Mouse (Mus musculus) CD4-positive, CD25-positive, alpha-beta regulatory T cell, adult 2 months (primary cell): ENCODE measurements at regions not wholly inside any gene's neighbourhood (a gene's known extent, or its start where the extent isn't known, plus 50 kb on each side); places are given as distances from the start of the nearest gene placed in this dataset.
A peak's percentile ranks its signal among the peaks of the same experiment; 100 is the strongest.

ENCODE experiments used
- DNase-seq: peaks from one replicate; pipeline ENCODE4 v3.0.0-alpha.2; 2012; ENCODE audit warnings: low read depth, low spot score

DNA sequence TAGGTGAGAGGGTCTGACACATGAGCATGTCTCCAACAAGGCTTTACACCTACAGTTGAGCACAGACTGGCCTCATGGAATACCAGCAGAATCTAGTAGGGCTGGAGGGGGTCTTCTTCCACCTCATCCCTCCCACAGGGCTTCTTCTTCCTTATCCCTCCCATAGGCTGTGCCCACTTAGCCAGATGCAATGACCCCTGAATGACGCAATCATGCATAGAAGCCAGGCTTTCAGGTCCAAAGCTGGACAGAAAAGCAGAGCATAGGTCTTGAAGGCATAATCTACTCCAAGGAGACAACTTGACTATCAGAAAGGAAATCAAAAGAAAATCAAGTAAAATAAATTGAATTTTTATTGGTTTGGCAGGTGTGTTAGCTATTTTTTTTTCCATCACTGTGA, 198.5 kb upstream of the Irx3 start:
- DNase-seq, result no peak

DNA sequence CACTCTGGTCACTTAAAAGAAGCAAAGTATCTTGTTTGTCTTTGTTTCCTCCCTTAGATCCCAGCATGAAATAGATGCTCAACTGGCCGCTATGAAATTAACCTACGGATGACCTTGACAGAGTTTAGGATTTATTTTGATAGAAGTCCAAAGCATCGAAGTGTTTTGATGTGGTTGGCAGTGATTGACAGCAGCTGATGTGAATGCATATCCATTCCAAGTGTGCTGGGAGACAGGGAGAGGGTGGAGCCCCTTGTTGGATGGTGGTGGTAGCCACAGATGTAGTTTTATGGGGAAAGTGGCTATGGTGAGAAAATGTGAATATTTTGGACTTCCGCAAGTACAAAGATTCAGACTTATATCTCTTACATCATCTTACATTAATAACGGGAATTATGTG, 197.8 kb upstream of the Irx3 start:
- no peak for DNase-seq

DNA sequence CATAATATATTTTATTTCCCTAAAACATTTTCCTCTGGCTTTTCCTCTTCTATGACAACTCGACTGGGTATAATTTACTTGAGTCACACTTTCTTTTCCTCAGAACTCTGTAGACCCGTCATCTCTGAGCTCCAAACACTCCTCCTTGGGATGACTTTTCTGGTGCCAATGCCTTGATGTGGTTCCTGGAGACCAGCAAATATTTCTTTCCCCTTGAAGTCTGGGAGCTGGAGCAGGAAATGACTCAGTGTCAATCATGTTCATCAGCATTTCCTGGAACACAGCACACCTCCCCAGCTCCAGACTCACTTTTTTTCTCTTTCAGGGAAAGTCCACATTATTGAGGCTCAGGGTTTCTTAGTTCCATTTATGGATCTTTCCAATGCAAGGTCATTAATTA, 197.3 kb upstream of the Irx3 start:
- no peak for DNase-seq

DNA sequence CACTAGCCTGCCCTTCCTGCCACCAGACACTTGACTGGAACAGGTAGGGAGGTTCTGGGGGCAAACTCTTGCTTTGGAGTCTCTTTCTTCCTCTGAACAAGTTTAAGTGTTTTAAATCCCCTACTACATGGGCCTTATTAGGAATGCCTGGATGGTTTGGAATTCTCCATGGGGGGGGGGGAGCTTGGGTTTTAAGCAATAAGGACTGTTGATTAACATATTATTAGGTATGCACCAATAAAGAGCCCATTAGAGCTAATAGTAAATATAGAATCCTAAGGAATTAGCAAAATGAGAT, 196.0 kb upstream of the Irx3 start:
- DNase-seq, result no peak

DNA sequence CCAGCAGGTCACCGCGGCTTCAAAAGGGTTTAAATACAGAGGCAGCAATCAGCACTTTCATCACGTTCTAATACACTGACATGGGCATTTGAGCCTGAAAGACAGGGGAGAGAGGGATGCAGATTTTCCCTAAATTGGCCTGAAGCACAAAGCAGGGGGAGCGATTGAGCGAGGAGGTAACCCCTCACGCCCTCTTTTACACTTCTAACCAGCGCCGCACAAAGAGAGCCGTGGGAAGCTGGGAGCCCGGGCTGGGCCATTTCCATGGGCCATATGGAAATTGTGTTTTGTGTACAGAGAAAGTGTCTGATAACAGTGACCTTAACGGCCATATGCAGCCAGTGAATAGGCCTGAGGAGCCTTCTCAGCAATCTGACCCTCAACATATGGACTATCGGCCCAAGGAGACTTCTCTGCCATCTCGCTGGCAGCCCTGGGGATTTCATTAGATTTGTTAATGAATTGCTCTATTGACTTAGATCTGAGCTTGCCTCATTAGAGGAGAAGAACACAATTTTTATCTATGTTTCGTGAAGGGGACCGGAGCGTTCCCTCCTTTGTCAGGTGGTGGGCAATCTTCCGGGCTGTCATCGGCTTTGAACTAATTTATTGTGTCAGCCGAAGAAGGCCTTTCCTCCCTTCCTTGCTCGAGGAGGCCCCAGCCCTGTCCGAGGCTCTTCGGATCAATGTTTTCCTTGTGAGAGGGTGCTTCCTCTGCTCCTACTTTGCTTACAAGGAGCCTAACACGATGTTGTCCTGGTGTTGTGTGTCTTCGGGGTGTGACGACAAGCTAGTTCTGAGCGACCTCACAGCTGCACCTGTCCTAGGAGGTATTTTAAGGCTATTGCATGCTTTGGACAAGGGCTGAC, 195.4 kb upstream of the Irx3 start:
- DNase-seq, result no peak

DNA sequence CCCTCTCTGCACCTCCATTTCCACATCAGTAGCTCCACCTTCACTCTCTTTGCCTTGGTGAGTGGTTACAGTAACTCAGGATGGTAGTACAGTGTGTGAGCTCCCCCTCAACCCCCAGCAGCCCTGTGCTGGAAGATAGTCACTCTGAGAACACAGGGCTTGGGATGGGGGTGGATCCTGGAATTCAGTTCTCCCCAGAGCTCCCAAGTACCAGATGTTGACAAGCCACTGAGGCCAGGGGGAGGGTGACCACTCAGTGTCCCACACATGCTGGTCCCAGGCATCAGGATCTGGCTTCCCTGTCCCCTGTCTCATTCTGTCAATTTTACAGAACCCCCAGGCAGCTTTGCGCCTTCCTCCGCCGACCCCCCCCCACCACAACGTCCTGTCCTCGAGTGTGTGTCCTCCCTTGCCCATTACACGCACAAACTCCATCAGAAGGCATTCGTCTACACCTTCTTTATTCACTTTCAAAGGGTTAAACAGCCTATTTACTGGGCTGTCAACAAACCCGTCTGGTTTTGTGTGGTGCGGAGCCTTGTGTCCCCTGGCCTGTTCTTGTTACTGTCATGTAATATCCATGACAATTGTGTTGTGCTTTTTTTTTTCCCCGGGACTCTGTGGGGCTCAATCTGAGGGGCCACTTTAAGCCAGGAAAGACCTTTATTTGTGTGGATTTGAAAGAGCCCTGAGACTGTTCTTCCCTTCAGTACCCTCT, 194.6 kb upstream of the Irx3 start:
- DNase-seq, result no peak

DNA sequence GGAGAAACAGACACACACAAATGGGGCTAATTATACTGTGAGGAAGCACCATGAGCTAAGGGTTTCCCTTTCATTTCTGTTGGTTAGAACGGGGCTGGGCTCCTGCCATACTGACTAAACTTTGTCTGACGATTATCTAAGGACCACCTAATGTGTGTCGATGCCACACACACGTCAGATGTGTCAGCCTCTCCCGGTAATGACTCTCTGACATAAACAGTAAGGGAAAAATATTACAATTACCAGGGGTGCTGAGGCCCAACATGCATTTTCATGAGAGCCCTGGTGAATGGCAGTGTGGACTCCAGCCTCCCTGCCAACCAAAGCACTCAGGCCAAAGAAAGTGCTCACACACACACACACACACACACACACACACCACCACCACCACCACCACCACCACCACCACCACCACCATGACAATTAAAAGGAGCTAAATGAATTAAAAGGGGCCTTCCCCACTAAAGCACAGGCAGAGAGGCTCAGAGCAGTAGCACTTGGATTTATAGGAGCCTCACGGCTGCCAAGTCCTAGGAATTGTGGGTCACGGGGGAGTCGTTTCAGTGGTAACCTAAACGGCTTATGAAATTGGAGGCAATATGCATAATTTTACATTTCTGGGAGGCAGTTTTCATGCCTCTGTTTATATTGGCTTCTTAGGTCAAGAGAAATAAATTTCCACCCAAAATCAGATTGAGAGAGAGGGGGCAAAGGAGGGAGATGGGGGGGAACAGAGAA, 193.7 kb upstream of the Irx3 start:
- no peak for DNase-seq

DNA sequence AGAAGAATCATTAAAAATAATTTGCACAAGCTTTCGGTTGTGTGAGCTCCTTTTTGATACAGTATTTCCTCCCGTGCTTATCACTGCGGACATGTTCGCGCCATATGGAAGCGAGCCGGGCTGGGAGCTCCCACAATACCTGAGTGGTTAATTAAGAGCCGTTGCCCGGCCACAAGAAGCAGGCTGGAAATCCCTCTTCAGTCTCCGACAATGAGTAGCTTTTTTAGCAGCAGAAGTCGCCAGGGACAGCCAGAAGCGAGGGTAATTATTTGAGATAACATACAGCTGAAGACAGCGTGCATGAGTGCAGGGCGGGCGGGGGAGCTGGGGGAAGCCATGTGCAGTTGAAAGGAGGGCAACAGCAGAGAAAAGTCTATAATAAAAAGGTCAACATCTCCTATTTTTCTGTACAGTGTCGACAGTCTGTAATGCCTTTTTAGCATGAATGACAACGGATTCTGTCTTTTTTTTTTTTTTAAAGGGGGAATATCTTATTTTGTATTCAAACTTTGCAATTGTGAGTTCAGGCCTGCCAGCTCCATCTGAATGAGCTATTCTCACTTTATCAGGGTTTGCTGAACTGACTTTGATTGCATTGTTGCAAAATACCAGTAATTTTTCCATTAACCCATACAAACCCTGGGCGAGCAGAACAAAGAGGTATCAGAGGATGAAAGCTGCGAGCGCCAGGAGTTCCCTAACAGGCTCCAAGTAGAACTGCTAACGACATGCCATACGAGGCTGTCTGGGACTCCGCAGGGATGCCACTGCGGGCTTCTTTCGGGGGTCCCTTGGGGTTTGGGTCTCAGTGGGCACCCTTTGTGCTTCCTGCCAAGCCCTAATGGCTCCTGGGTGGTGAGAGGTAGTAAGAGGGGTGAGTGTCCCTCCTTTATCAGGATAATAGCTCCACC, 189.9 kb upstream of the Irx3 start:
- no peak for DNase-seq

DNA sequence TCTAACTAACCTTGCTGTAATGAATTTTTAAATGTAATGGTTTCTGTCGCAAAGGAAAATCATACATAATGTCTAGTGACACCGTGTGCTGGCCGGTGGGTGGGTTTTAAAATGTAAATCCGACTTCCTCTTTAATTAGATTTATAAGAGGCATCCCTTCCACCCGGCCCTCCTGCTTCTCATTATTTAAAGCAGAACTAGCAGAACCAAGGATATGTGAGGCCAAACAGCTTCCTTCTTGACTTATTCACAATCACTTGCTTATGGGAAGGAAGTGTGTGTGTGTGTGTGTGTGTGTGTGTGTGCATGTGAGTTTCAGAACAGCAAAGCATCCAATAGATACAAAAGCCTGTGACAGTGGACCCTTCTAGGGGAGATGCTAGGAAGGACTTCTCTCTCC, 189.1 kb upstream of the Irx3 start:
- no peak for DNase-seq

DNA sequence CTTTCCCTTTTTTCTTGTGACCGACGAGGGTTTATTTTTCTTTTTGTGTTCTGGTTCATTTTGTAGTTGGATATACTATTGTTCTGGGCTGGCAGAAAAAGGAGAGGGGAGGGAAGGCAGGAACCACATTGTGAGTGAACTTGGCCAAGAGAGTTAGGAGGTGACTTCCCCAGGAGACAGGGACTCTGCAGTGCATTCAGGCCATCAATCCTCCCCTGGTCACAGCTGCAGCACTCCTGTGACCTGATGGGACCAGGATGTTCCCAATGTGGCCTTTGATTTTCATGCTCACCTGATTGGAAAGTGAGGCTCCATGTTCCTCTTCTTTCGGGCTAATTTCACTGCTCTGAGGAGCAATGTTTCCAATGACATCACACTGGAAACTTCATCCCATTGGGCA, 188.2 kb upstream of the Irx3 start:
- no peak for DNase-seq

DNA sequence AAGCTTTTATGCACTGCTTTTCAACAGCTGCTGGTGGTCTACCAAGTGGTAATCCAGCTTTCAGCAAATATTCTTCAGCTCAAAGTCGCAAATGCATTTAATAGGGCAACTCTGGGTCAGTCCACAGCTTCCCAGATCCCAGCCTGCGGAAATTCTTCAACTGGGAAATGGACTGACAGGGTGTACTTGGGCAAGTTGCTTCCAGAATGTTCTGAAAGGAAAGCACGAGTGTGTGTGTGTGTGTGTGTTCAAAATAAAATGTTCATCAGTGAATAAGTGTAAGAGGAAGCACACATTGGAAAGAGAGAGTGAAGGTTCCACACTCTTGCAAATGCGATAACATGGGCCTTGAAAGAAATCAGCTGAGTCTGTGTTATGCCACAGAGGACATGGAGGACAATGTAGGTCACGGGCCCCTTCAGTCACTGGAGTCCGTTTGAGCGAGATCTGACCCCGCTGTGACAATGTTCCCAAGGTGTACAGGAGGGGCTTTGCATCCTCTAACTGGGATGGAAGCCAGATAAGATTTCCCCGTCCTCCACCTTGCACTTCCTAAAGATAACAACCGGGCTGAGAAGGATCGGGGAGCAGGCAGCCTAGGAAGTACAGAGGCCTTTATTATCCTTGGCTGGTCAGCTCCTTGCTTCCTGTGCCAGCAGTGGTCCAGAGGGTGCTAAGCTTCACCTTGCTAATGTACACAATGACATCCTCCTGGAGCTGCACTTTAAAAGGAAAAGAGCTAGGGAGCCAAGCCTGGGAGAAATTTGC, 187.2 kb upstream of the Irx3 start:
- no peak for DNase-seq

DNA sequence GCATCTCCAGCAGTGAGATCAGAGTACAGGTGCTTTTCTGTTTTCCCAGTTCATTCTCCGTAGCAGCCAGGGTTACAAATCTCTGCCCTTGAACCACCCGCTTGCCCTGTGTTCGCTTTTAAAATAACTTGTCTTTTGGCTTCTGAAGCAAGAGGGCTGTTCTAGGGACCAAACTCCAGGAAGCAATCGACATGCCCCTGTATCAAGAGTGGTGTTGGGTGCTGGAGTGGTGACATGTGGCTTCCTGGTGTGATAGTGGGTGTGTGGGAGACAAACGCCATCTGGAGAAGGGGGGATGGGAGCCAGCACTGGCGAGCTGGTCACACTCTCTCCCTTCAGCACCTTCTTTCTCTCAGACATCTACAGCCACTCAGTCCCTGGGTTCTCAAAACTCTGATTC, 186.0 kb upstream of the Irx3 start:
- no peak for DNase-seq

DNA sequence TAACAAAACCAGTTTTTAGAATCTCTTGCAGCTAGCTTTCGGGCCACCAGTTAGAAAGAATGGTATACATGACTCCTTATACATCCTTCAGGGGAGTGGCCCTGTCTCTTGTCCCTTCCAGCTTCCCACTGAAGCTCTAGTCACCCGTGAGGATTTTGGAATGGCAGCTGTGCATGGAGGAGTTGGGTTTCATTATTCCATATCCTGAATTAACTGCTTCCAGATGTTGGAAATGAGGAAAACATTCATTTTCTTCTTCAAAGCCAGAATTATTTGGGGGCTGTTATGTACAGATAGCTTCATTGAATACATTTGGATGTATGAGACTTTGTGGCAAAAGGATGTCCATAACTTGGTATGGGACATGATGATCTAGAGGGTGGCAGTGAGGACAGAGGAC, 181.3 kb upstream of the Irx3 start:
- DNase-seq, result no peak

DNA sequence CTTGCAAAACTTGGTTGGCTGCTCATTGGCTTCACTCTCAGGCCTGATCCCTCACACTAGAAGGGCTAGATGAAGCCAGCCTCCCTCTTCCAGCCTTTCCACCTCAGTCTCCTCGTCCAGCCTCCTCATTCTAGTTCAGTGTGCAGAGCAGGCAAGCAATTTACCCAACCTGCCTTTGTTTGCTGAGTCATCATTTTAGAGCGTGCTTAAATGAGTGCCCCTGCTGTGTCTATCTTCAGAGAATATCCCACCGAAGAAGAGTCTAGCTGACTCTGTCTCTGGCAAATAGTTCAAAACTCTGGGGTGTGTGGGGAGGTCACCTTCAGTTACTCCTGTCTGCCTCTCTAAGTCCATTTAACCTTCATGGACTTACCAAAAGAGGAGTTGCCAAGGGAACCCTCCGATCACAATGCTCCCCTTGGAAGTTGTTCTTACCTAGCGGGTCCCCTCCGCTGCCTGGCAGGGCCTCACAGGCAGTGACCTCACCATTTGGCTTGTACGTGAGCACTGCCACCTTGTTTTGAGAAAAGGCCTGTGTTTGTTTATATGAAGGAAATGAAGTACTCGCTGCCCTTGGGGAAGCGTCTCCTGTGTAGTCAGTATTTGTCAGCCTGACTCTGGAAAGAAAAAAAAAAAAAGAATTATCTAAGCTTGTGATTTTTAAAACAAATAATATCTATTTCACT, 175.2 kb upstream of the Irx3 start:
- DNase-seq, result no peak

DNA sequence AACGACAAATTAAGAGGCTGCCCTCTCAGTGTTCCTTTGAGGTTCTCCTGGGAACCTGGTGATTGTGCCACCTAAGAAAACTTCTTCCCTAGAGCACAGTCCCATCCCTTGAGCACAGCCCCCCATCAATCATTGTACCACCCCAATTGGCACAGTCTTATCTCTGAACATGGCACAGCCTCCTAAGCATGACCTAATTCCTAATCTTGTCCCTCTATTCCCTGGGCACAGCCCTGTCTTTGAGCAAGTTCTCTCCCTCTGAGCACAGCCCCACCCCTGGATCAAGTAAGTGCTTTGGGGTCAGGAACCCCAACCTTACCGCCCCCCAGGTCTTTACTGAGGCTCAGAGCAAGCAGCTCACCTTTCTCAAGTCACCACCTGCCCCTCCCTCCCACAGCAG, 173.6 kb upstream of the Irx3 start:
- DNase-seq, result no peak

DNA sequence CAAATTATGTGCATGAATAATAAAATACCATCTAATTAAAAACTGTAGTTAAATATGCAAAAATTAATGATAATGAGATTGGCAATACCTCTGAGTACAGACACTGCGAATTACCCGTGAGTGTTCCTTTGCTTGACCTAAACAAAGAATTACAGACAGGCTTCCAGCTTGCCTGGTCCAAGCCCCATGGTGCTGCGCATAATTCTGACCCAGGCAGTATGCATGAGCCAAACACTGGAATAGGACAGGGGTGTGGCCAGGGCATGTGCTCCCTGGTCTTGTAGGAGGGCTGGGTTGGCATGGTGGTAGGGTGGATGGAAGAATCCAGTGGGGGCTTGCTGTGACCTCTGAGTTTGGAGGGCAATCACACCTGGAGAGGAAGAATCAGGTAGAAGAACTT, 172.8 kb upstream of the Irx3 start:
- DNase-seq, result no peak

DNA sequence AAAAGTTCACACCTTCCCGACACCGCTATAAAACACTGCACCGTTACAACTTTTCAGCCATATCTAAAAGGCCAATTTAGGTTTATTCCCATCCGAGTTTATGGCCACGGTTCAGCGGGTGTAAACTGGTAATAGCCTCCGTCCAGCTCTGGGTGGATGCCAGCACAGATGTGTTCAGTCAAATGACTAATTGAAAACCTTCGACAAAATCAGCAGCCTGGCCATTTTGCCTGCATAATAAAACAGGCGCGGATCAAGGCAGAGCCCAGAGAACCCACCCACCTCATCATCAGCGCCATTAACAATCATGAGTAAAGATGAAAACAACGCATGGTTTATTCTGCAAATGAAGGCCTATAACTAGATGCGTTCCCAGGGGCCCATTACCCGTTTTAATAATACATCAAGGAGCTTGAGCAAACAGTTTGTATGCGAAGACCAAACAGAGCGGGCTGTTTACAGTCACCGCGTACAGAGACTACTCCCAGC, 172.1 kb upstream of the Irx3 start:
- no peak for DNase-seq

DNA sequence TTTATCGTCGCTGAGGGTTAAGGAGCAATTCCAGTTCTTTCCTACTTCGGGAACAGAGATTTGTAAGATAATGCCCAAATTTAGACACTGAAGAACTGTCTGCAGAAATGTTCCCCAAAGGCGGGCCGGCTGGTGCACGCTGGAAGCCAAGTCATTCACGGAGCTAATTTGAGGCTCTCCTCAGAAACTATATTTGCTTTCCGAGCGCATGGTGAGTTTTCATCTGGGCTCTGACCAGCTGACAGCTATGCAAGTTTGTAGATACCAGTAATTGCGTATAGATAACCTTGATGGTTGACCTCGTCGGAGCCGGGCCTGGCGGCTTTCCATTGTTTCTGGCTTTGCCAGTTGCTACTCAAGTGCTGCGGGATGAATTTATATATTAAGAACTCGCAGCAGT, 165.5 kb upstream of the Irx3 start:
- DNase-seq, result no peak

DNA sequence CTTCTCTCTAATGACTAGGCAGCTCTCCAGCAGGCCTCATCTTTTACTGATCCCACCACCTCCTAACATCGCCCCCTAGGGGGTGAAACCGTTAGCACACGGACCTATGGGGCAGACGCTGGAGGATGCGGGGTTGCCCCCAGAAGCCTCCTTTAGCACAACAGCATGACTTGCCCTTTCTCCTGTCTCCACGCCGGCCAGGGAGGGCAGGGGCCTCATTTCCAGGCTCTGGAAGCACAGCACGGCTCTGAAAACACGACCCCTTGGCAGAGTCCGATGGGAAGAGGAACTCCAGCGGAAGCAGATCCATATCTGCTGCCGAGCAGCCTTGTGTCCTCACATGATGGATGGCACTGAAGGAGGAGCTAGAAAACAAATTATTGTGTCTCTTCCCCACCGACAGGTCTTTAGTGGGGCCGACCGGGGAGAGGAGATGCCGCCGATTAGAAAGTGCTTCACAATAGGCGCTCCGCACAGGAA, 165.1 kb upstream of the Irx3 start:
- peak; percentile 1 for DNase-seq

DNA sequence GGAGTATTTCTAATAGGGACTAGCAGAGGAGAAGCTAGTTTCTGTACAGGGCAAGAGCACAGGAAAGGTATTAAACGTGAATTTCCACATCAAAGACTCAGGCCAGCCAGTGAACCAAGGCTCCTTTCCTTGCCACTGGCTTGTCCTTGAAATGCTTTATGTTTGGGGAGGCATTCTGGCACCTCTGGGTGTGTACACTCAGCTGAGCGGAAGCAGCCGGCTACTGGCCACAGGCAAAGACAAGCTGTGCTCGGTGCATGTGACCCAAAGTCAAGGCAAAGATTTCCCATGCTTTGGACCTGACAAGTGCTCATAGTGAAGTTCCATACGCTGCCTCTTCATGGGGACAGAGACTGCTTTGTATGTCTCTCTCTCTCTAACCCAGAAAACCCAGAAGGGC, 159.8 kb upstream of the Irx3 start:
- DNase-seq, result no peak
